Comparison of ENCODE assay signal across 8 mouse cellular contexts in the genomic region with DNA sequence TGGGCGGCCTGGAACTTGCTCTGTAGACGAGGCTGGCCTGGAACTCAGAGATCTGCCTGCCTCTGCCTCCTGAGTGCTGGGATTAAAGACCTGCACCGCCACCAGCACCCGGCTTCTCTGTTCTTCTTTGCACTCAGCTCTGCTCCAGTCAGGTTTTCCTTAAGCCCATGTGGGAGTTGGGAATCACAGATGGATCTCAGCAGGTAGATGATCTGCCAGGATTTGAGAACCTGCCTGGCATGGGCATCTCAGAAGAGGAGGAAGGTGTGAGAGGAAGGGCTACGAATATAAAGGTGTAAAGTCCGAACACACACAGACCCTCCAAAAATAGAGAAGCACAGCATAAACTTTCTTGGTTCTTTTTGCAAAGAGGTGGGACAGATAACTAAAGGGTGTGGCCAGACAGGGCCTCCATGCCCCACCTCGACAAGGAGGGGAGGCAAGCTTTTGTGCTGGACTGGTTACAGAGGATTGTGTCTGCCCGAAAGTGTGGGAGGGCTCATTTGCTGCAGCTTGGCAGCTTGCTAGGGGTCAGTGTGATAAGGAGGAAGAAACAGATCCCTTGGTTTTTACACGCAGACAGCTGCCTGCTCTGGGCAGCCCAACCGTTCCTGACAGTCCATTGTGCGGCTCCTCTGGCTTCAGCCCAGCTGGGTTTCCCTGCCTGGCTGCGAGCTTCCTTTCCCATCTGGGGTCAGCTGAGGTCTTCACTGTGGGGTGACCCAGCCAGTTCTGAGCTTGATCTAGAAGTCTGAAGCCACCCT. TPM values are rescaled to one million over a fixed set of nuclear protein-coding genes. Genes with fewer than 3 reads are reported as not detected.
DNase-seq lines count a peak whose midpoint lies in the region; ATAC-seq lines count a peak whose summit lies in the region.

No protein-coding gene starts in this region.

- H3K9me3 ChIP-seq in heart, embryonic 15.5 days (replicated peaks), result no peaks in the 10 kb centered on the region
- no peaks in the 10 kb centered on the region for H3K9me3 ChIP-seq in liver, embryonic 11.5 days (ENCODE audit: control insufficient read depth, low read length)
- no peaks in the 10 kb centered on the region for H3K9me3 ChIP-seq in stomach, embryonic 14.5 days (ENCODE audit: control insufficient read depth, low read depth, low read length)

- H3K4me1 ChIP-seq in heart, embryonic 15.5 days (replicated peaks), result peaks cover 26% of the 10 kb centered on the region
- H3K4me1 ChIP-seq in liver, embryonic 11.5 days (replicated peaks; ENCODE audit: control insufficient read depth, insufficient read depth, low read length), result peaks cover 84% of the 10 kb centered on the region
- H3K4me1 ChIP-seq in stomach, embryonic 14.5 days (ENCODE audit: control insufficient read depth, insufficient read depth, low read length), result peaks cover 9% of the 10 kb centered on the region; the same call in 1 of the 2 replicates

- no peaks in the 10 kb centered on the region for H3K36me3 ChIP-seq in heart, embryonic 15.5 days
- H3K36me3 ChIP-seq in liver, embryonic 11.5 days (ENCODE audit: control insufficient read depth, insufficient read depth, low read length), result peaks cover 4% of the 10 kb centered on the region; the same call in 1 of the 2 replicates
- no peaks in the 10 kb centered on the region for H3K36me3 ChIP-seq in stomach, embryonic 14.5 days (ENCODE audit: control insufficient read depth, insufficient read depth, low read length)

- H3K27me3 ChIP-seq in heart, embryonic 15.5 days, result no peaks in the 10 kb centered on the region
- no peaks in the 10 kb centered on the region for H3K27me3 ChIP-seq in liver, embryonic 11.5 days (replicated peaks; ENCODE audit: control insufficient read depth, insufficient read depth, low read length)
- H3K27me3 ChIP-seq in stomach, embryonic 14.5 days (ENCODE audit: control insufficient read depth, insufficient read depth, low read length), result no peaks in the 10 kb centered on the region

- H3K4me2 ChIP-seq in heart, embryonic 15.5 days, result peak overlapping the region; percentile 17; the same call in 1 of the 2 replicates
- peak overlapping the region; percentile 55 for H3K4me2 ChIP-seq in liver, embryonic 11.5 days
- H3K4me2 ChIP-seq in stomach, embryonic 14.5 days (replicated peaks; ENCODE audit: low read depth, low read length), result no peak overlapping the region

- H3K27ac ChIP-seq in heart, embryonic 15.5 days, result peak overlapping the region; percentile 25
- peak overlapping the region; percentile 79 for H3K27ac ChIP-seq in liver, embryonic 11.5 days (ENCODE audit: low read depth, low read length)
- H3K27ac ChIP-seq in stomach, embryonic 14.5 days (ENCODE audit: low read length), result 0 out of 2 replicates have a peak overlapping the region, but pooled peaks have one; percentile 16

- no peak overlapping the region for H3K4me3 ChIP-seq in heart, embryonic 15.5 days
- peak overlapping the region; percentile 25 for H3K4me3 ChIP-seq in liver, embryonic 11.5 days (ENCODE audit: low read depth, low read length)
- no peak overlapping the region for H3K4me3 ChIP-seq in stomach, embryonic 14.5 days (ENCODE audit: low read depth, low read length)

- no peak overlapping the region; the same call in 1 of the 2 replicates for H3K9ac ChIP-seq in heart, embryonic 15.5 days
- peak overlapping the region; percentile 50 for H3K9ac ChIP-seq in liver, embryonic 11.5 days (ENCODE audit: low read depth, low read length)
- H3K9ac ChIP-seq in stomach, embryonic 14.5 days (replicated peaks; ENCODE audit: low read depth, low read length), result no peak overlapping the region

- DNase-seq in urinary bladder, postnatal 25 days (ENCODE audit: low spot score), result peak; percentile 18
- DNase-seq in urinary bladder, adult 2 months (ENCODE audit: low spot score), result no peak
- peak; percentile 72 to 74 for DNase-seq in cerebellum, postnatal 36 days
- DNase-seq in liver, embryonic 11.5 days (ENCODE audit: low spot score), result peak; percentile 67
- DNase-seq in layer of hippocampus, adult 18-20 months (ENCODE audit: low spot score in 2 of 2), result no peak
- DNase-seq in layer of hippocampus, adult 9-10 months (ENCODE audit: low spot score), result no peak

- peak; percentile 89 for ATAC-seq in heart, embryonic 15.5 days (replicated peaks; ENCODE audit: insufficient number of reproducible peaks, insufficient read depth, low FRiP score, low read depth)
- peak; percentile 73 for ATAC-seq in liver, embryonic 11.5 days (replicated peaks; ENCODE audit: low FRiP score)
- peak; percentile 47; the same call in 1 of the 2 replicates for ATAC-seq in stomach, embryonic 14.5 days (ENCODE audit: insufficient number of reproducible peaks, insufficient read depth, low FRiP score, low read depth)

- 42% methylated on average over 12 of the region's 12 CpGs for WGBS in heart, embryonic 15.5 days
- 41% methylated on average over 12 of the region's 12 CpGs for WGBS in liver, embryonic 11.5 days
- 54% methylated on average over 12 of the region's 12 CpGs for WGBS in stomach, embryonic 14.5 days

RNA-seq across cellular contexts. Expression of a gene that starts 11.6 kb away (rescaled TPM):
- polyA plus RNA-seq in urinary bladder, adult 2 months (2012; rRNA removed), result 20.2 and 25.4 TPM in 2 replicates
- 15.2 and 17.2 TPM in 2 replicates for polyA plus RNA-seq in heart, embryonic 15.5 days (2015; fragmentation: Nextera tagmentation; extraction: Ambion mirVana)
- polyA plus RNA-seq in liver, embryonic 11.5 days (2014; fragmentation: Nextera tagmentation; extraction: Ambion mirVana), result 21.9 and 22.0 TPM in 2 replicates
- polyA plus RNA-seq in stomach, embryonic 14.5 days (2014; fragmentation: Nextera tagmentation; extraction: Ambion mirVana), result 11.0 and 11.6 TPM in 2 replicates
- total RNA-seq in layer of hippocampus, adult 18-20 months (2021), result 100 to 1,000 TPM; 101 to 103 TPM

RNA-seq across cellular contexts. Expression of a gene that starts 29.1 kb away (rescaled TPM):
- 9.4 and 9.8 TPM in 2 replicates for polyA plus RNA-seq in urinary bladder, adult 2 months (2012; rRNA removed)
- 4.8 and 7.1 TPM in 2 replicates for polyA plus RNA-seq in heart, embryonic 15.5 days (2015; fragmentation: Nextera tagmentation; extraction: Ambion mirVana)
- polyA plus RNA-seq in liver, embryonic 11.5 days (2014; fragmentation: Nextera tagmentation; extraction: Ambion mirVana), result 6.8 and 9.0 TPM in 2 replicates
- polyA plus RNA-seq in stomach, embryonic 14.5 days (2014; fragmentation: Nextera tagmentation; extraction: Ambion mirVana), result 8.2 and 9.0 TPM in 2 replicates
- 10 to 100 TPM; 22.3 to 22.4 TPM for total RNA-seq in layer of hippocampus, adult 18-20 months (2021)

Comparison
In these comparisons a context has a peak if more than half of its experiments do, and no peak if none do; other contexts are left out.
1. DNase-seq: peak in urinary bladder, postnatal 25 days (single experiment), cerebellum, postnatal 36 days (2 of 2) and liver, embryonic 11.5 days (single experiment); none in urinary bladder, adult 2 months (single experiment), layer of hippocampus, adult 18-20 months (0 of 2) and layer of hippocampus, adult 9-10 months (single experiment).
2. H3K27ac ChIP-seq: peak in every context shown above with its lines; median percentile 79 in liver, embryonic 11.5 days; 25 in heart, embryonic 15.5 days; 16 in stomach, embryonic 14.5 days.
3. Peak in every context shown above with its lines, with median percentiles within 50 percentile points of each other: ATAC-seq.